Mouse (Mus musculus): ENCODE data around the gene Itfg1. TPM values are rescaled to one million over a fixed set of nuclear protein-coding genes. Genes with fewer than 3 reads are reported as not detected.

Gene Itfg1
- polyA plus RNA-seq, 1 experiment from 2014 or later: 83.0 TPM

GRCm38 (mm10) chr8:85783871-85784270 is 56.9 kb downstream of the Itfg1 start:
- H3K36me3 ChIP-seq (ENCODE audit: insufficient read depth, low read length): peaks cover 3% of the 10 kb centered on the region; the same call in 1 of the 2 replicates
- 93% methylated on average over 1 of the region's 1 CpGs for WGBS
- no peak for ATAC-seq (ENCODE audit: low FRiP score, low TSS enrichment)
- no peaks in the 10 kb centered on the region for H3K9me3 ChIP-seq (ENCODE audit: low read length)
- H3K9ac ChIP-seq (replicated peaks; ENCODE audit: low read length): no peak overlapping the region
- H3K4me1 ChIP-seq (ENCODE audit: insufficient read depth, low read length): no peaks in the 10 kb centered on the region
- H3K4me3 ChIP-seq (ENCODE audit: low read length): no peak overlapping the region
- no peaks in the 10 kb centered on the region for H3K27me3 ChIP-seq (ENCODE audit: insufficient read depth, low read length)
- no peak overlapping the region for H3K27ac ChIP-seq (ENCODE audit: low read length)
- H3K4me2 ChIP-seq (replicated peaks; ENCODE audit: low read depth, low read length): no peak overlapping the region

- no peaks in the 10 kb centered on the region for H3K27me3 ChIP-seq (ENCODE audit: insufficient read depth, low read length)
- no peak for ATAC-seq (ENCODE audit: low FRiP score, low TSS enrichment)
- no peaks in the 10 kb centered on the region for H3K9me3 ChIP-seq (ENCODE audit: low read length)
- H3K4me1 ChIP-seq (ENCODE audit: insufficient read depth, low read length): no peaks in the 10 kb centered on the region
- no peak overlapping the region for H3K27ac ChIP-seq (ENCODE audit: low read length)
- no peak overlapping the region for H3K4me3 ChIP-seq (ENCODE audit: low read length)
- WGBS: 89% methylated on average over 3 of the region's 3 CpGs
- peaks cover 3% of the 10 kb centered on the region; the same call in 1 of the 2 replicates for H3K36me3 ChIP-seq (ENCODE audit: insufficient read depth, low read length)
- no peak overlapping the region for H3K9ac ChIP-seq (replicated peaks; ENCODE audit: low read length)
- H3K4me2 ChIP-seq (replicated peaks; ENCODE audit: low read depth, low read length): no peak overlapping the region
Observed at GRCm38 (mm10) chr8:85780091-85780490, 60.6 kb downstream of the Itfg1 start.

DNA sequence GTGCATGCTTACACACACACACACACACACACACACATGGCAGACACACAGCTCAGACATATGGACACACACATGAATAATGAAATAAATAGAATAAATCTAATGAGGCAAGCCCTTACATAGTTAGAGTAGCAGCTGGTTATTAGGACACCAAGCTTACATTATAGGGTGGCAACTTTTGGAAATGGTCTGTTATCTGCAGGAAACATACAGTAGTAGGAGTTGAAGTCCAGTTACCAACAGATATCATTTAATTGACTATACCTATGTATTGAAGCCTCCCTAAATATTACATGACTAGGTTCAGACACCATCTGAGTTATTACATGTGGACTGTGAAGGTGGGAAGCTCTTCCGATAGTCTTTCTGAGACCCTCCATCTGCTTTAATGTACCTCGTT is 95.7 kb downstream of the Itfg1 start:
- no peaks in the 10 kb centered on the region for H3K4me1 ChIP-seq (ENCODE audit: insufficient read depth, low read length)
- no peaks in the 10 kb centered on the region for H3K27me3 ChIP-seq (ENCODE audit: insufficient read depth, low read length)
- ATAC-seq (ENCODE audit: low FRiP score, low TSS enrichment): no peak
- no peak overlapping the region for H3K4me2 ChIP-seq (replicated peaks; ENCODE audit: low read depth, low read length)
- no peaks in the 10 kb centered on the region for H3K9me3 ChIP-seq (ENCODE audit: low read length)
- no peak overlapping the region for H3K4me3 ChIP-seq (ENCODE audit: low read length)
- no peak overlapping the region for H3K27ac ChIP-seq (ENCODE audit: low read length)
- H3K9ac ChIP-seq (replicated peaks; ENCODE audit: low read length): no peak overlapping the region
- WGBS: 93% methylated on average over 2 of the region's 2 CpGs
- peaks cover 7% of the 10 kb centered on the region; the same call in 1 of the 2 replicates for H3K36me3 ChIP-seq (ENCODE audit: insufficient read depth, low read length)

DNA sequence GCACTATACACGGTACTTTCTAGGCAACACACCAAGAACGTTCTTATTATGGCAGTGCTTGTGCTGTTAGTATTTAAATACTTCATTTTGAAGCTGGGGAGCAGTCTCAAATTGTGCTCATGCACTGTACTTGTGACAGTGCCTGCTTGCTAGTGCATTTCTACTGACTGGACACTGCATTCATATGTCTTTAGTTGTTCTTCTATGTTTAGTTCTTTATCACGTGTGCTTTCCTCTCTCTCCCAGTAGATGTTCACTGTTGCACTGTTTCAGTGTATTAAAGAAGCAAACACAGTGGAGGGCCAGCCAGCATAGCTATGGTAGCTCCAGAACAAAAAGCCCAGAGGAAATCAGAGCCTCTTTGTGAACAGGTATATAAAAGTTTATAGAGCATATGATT is 110.2 kb downstream of the Itfg1 start:
- Histone ChIP-seq H3K4me3 (ENCODE audit: low read length) (no peak overlapping the region), H3K27me3 (ENCODE audit: insufficient read depth, low read length) (no peaks in the 10 kb centered on the region), H3K27ac (ENCODE audit: low read length) (no peak overlapping the region), H3K9ac (replicated peaks; ENCODE audit: low read length) (no peak overlapping the region), H3K4me1 (ENCODE audit: insufficient read depth, low read length) (no peaks in the 10 kb centered on the region), H3K4me2 (replicated peaks; ENCODE audit: low read depth, low read length) (no peak overlapping the region), H3K9me3 (ENCODE audit: low read length) (no peaks in the 10 kb centered on the region), H3K36me3 (ENCODE audit: insufficient read depth, low read length) (peaks cover 5% of the 10 kb centered on the region; the same call in 1 of the 2 replicates)
- WGBS: 93% methylated on average over 3 of the region's 3 CpGs
- ATAC-seq (ENCODE audit: low FRiP score, low TSS enrichment): no peak

- no peak overlapping the region for H3K9ac ChIP-seq (replicated peaks; ENCODE audit: low read length)
- no peak overlapping the region for H3K4me3 ChIP-seq (ENCODE audit: low read length)
- WGBS: 81% methylated on average over 5 of the region's 5 CpGs
- no peak for ATAC-seq (ENCODE audit: low FRiP score, low TSS enrichment)
- H3K27ac ChIP-seq (ENCODE audit: low read length): no peak overlapping the region
- no peak overlapping the region for H3K4me2 ChIP-seq (replicated peaks; ENCODE audit: low read depth, low read length)
- H3K27me3 ChIP-seq (ENCODE audit: insufficient read depth, low read length): no peaks in the 10 kb centered on the region
- peaks cover 4% of the 10 kb centered on the region; the same call in 1 of the 2 replicates for H3K36me3 ChIP-seq (ENCODE audit: insufficient read depth, low read length)
- no peaks in the 10 kb centered on the region for H3K4me1 ChIP-seq (ENCODE audit: insufficient read depth, low read length)
- no peaks in the 10 kb centered on the region for H3K9me3 ChIP-seq (ENCODE audit: low read length)
Observed at GRCm38 (mm10) chr8:85717271-85717670, 123.5 kb downstream of the Itfg1 start.

DNA sequence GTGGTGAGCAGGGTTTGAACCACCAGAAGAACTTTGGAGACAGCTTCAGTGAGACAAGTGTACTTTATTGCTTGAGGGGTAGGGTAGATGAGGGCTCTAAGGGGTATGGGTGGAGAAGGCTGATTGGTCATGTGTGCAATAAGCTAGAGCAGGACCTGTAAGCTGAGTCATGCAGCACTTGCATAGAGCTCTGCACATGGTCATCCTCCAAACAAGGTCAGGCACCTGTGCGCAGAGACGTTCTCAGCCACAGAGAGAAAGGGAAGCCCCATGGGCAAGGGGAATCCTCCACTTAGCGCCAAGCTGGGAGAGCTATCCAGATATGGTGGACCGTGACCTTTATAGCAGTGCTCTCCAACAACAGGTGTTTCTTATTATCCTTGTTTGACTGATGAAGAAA is 124.0 kb downstream of the Itfg1 start:
- H3K27ac ChIP-seq (ENCODE audit: low read length): no peak overlapping the region
- no peaks in the 10 kb centered on the region for H3K4me1 ChIP-seq (ENCODE audit: insufficient read depth, low read length)
- no peaks in the 10 kb centered on the region for H3K27me3 ChIP-seq (ENCODE audit: insufficient read depth, low read length)
- 86% methylated on average over 4 of the region's 4 CpGs for WGBS
- H3K9ac ChIP-seq (replicated peaks; ENCODE audit: low read length): no peak overlapping the region
- H3K4me3 ChIP-seq (ENCODE audit: low read length): no peak overlapping the region
- H3K9me3 ChIP-seq (ENCODE audit: low read length): no peaks in the 10 kb centered on the region
- no peak for ATAC-seq (ENCODE audit: low FRiP score, low TSS enrichment)
- H3K36me3 ChIP-seq (ENCODE audit: insufficient read depth, low read length): peaks cover 4% of the 10 kb centered on the region; the same call in 1 of the 2 replicates
- no peak overlapping the region for H3K4me2 ChIP-seq (replicated peaks; ENCODE audit: low read depth, low read length)

DNA sequence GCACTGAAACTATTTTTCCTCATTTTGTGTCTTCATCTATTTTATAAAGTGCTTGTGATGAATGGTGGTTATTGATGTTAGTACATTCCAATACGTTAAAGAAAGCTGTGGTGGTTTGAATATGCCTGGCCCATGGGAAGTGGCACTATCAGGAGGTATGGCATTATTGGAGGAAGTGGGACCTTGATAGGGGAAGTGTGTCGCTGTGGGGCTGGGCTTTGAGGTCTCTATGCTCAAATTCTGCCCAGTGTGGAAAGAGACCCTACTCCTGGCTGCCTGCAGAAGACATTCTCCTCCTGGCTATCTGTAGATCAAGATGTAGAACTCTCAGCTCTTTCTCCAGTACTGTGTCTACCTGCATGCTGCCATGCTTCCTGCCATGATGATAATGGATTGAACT is 133.7 kb downstream of the Itfg1 start:
- Histone ChIP-seq H3K27me3 (ENCODE audit: insufficient read depth, low read length) (peaks cover 4% of the 10 kb centered on the region), H3K4me1 (ENCODE audit: insufficient read depth, low read length) (no peaks in the 10 kb centered on the region), H3K36me3 (ENCODE audit: insufficient read depth, low read length) (no peaks in the 10 kb centered on the region), H3K4me3 (ENCODE audit: low read length) (no peak overlapping the region), H3K9ac (replicated peaks; ENCODE audit: low read length) (no peak overlapping the region), H3K27ac (ENCODE audit: low read length) (no peak overlapping the region), H3K9me3 (ENCODE audit: low read length) (no peaks in the 10 kb centered on the region), H3K4me2 (replicated peaks; ENCODE audit: low read depth, low read length) (no peak overlapping the region)
- no peak for ATAC-seq (ENCODE audit: low FRiP score, low TSS enrichment)
- WGBS: 69% methylated on average over 2 of the region's 2 CpGs

DNA sequence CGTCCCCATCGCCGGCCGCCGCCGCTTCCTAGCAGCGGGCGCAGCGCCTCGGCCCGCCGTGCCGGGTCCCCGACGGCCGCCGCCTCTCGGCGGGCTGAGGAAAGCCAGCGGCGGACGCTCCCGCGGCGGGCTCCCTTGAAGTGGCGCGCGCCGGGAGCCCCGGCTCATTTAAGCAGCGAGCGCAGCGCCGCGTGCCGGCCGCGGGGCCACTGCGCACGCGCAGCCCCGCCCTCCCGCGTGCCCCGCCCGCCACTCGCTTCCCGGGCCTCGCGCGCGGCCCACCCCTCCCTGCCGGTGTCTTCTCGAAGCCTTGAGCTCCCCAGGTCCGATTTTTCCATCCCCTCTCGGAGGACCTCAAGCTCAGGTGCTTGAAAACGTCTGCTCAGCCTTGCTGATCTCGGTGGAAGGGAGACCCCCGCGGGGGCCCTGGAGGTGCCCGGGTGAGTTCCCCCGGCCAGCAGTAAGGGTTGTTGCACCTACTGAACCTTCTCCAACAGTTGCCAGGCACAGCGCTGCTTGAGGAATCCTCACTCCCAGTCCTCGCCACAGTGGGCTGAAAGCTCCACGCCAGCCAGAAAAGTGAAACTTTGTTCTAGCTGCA is 139.9 kb downstream of the Itfg1 start, which contains the start of gene Neto2:
TSS of gene Neto2 (minus strand) at position 174 of the 601 bp plus-strand sequence.
- Histone ChIP-seq H3K4me1 (ENCODE audit: insufficient read depth, low read length) (peaks cover 4% of the 10 kb centered on the region; the same call in 1 of the 2 replicates), H3K27ac (ENCODE audit: low read length) (peak within 1 kb of the TSS; percentile 81), H3K36me3 (ENCODE audit: insufficient read depth, low read length) (no peaks in the 10 kb centered on the region), H3K9ac (replicated peaks; ENCODE audit: low read length) (peak within 1 kb of the TSS; percentile 91), H3K4me2 (replicated peaks; ENCODE audit: low read depth, low read length) (peak within 1 kb of the TSS; percentile 96), H3K27me3 (ENCODE audit: insufficient read depth, low read length) (peaks cover 8% of the 10 kb centered on the region), H3K9me3 (ENCODE audit: low read length) (no peaks in the 10 kb centered on the region), H3K4me3 (ENCODE audit: low read length) (peak within 1 kb of the TSS; percentile 80)
- peak; percentile 94 for ATAC-seq (ENCODE audit: low FRiP score, low TSS enrichment)
- 5% methylated on average over 53 of the region's 65 CpGs for WGBS

GRCm38 (mm10) chr8:85700101-85700750 is 140.5 kb downstream of the Itfg1 start:
- Histone ChIP-seq H3K9me3 (ENCODE audit: low read length) (no peaks in the 10 kb centered on the region), H3K4me2 (replicated peaks; ENCODE audit: low read depth, low read length) (peak overlapping the region; percentile 96), H3K27me3 (ENCODE audit: insufficient read depth, low read length) (peaks cover 5% of the 10 kb centered on the region), H3K4me1 (ENCODE audit: insufficient read depth, low read length) (peaks cover 4% of the 10 kb centered on the region; the same call in 1 of the 2 replicates), H3K4me3 (ENCODE audit: low read length) (peak overlapping the region; percentile 80), H3K36me3 (ENCODE audit: insufficient read depth, low read length) (no peaks in the 10 kb centered on the region), H3K9ac (replicated peaks; ENCODE audit: low read length) (peak overlapping the region; percentile 91), H3K27ac (ENCODE audit: low read length) (peak overlapping the region; percentile 81)
- peak; percentile 97 for ATAC-seq (ENCODE audit: low FRiP score, low TSS enrichment)
- WGBS: under 1% methylated on average over 56 of the region's 84 CpGs

DNA sequence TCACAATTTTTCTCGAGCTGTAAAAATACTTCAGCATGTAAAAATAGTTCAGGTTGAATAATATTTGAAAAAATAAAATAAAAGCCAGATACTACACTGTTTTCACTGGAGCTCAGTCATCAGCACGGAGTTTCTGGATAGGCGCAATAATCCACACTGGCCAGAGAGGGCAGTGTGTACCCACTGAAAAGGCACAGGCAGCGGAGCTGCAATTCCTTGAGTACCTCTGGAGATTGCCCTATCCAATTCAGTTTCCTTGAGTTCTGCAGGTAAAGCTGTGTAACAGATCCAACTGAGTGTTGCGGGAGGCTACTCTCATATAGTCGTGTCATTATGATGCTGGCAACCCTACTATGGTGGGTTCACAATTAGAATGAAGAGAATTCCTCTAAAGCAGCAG is 141.7 kb downstream of the Itfg1 start:
- H3K4me1 ChIP-seq (ENCODE audit: insufficient read depth, low read length): peaks cover 4% of the 10 kb centered on the region; the same call in 1 of the 2 replicates
- H3K4me3 ChIP-seq (ENCODE audit: low read length): peak overlapping the region; percentile 34
- H3K27ac ChIP-seq (ENCODE audit: low read length): no peak overlapping the region
- H3K4me2 ChIP-seq (replicated peaks; ENCODE audit: low read depth, low read length): peak overlapping the region; percentile 45
- peaks cover 5% of the 10 kb centered on the region for H3K27me3 ChIP-seq (ENCODE audit: insufficient read depth, low read length)
- no peak overlapping the region for H3K9ac ChIP-seq (replicated peaks; ENCODE audit: low read length)
- WGBS: under 1% methylated on average over 6 of the region's 6 CpGs
- ATAC-seq (ENCODE audit: low FRiP score, low TSS enrichment): peak; percentile 28; the same call in 1 of the 2 replicates
- H3K9me3 ChIP-seq (ENCODE audit: low read length): no peaks in the 10 kb centered on the region
- no peaks in the 10 kb centered on the region for H3K36me3 ChIP-seq (ENCODE audit: insufficient read depth, low read length)
